Mouse (Mus musculus) cerebellum, postnatal 36 days (tissue): ENCODE measurements around the gene Tex13c3.
"Not testable (repeated sequence)": the region's sequence is repeated elsewhere in the genome, so short reads cannot be mapped to it uniquely, and the experiment has no call there.

Experiments used
- DNase-seq, 2 experiments: peaks; one replicate each; pipeline ENCODE4 v3.0.0; 2021 to 2022; ENCODE audit warnings: mixed read lengths in 2 of 2

The Tex13c3 gene

DNA sequence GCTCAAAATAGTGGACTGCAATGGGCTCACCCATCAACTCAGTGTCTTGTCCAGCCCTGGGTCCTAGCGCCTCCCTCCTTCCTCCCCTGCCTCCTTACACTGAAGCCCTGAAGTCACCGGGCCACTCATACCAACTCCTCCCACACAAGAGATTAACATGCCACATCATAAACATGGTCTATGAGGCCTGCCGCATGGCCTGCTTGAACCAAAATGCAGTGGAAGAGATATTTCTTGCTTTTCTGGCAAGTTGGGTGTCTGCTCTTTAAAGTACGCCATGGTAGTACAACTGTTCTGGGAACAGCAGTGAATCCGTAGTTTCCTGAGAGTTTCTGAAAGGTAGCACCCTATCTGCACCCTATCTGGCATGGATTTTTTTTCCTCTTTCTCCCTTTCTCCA, at the start of gene Tex13c3:
Gene Tex13c3, minus strand, starts transcription at position 101 of the 400 bp plus-strand sequence.
- not testable (repeated sequence) for DNase-seq

DNA sequence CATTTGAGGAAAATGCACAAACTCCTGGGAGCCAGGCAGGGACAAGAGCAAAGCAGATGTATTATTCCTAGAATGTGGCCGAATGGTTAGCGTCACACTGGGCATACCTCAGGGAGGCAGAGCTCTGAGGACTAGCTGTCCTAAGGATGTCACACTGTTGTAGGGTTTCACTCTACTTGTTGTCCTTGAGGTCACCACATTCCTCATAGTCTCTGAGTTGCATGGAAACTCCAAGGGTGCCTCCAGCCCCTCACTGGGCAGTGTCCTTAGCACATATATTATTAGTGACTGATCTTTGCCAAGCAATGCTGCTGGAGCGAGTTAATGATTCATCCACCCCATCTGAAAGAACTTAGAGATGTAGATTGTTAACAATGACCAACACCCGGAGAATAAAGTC, 8.6 kb upstream of the Tex13c3 start:
- DNase-seq = no peak
